Mouse (Mus musculus) heart, embryonic 12.5 days (tissue): ENCODE data around the gene Gm29735. TPM values are rescaled to one million over a fixed set of nuclear protein-coding genes. Genes with fewer than 3 reads are reported as not detected.
"Not testable (repeated sequence)": the region's sequence is repeated elsewhere in the genome, so short reads cannot be mapped to it uniquely, and the experiment has no call there.

ENCODE experiments used
- ATAC-seq: fragments of 200-750 bp; cut with Nextera tagmentation; 2 replicates; pipeline ENCODE4 v1.8.0; 2017; ENCODE audit warnings: moderate TSS enrichment, moderate library complexity; ENCODE audit not compliant: insufficient number of reproducible peaks, low FRiP score
- H3K27ac ChIP-seq: fragments of 300-500 bp; sonication (generic); 2 replicates; pipeline ENCODE4 v1.5.1; 2016; ENCODE audit warnings: mild to moderate bottlenecking, moderate library complexity; ENCODE audit not compliant: poor library complexity, severe bottlenecking
- H3K27me3 ChIP-seq: fragments of 300-500 bp; sonication (generic); replicated peaks from 2 replicates; pipeline ENCODE4 v1.6.1; 2016; ENCODE audit warnings: mild to moderate bottlenecking, moderate library complexity
- H3K36me3 ChIP-seq: fragments of 300-500 bp; sonication (generic); 2 replicates; pipeline ENCODE4 v1.6.1; 2016; ENCODE audit warnings: mild to moderate bottlenecking, moderate library complexity
- H3K4me1 ChIP-seq: fragments of 300-500 bp; sonication (generic); replicated peaks from 2 replicates; pipeline ENCODE4 v1.6.1; 2016; ENCODE audit warnings: mild to moderate bottlenecking
- H3K4me2 ChIP-seq: fragments of 300-500 bp; sonication (generic); 2 replicates; pipeline ENCODE4 v1.6.1; 2016; ENCODE audit warnings: mild to moderate bottlenecking, moderate library complexity
- H3K4me3 ChIP-seq: fragments of 300-500 bp; sonication (generic); 2 replicates; pipeline ENCODE4 v1.5.1; 2016; ENCODE audit warnings: mild to moderate bottlenecking
- H3K9ac ChIP-seq: fragments of 300-500 bp; sonication (generic); 2 replicates; pipeline ENCODE4 v1.6.1; 2016; ENCODE audit warnings: mild to moderate bottlenecking, moderate library complexity
- H3K9me3 ChIP-seq: fragments of 300-500 bp; sonication (generic); replicated peaks from 2 replicates; pipeline ENCODE4 v1.6.1; 2016; ENCODE audit warnings: mild to moderate bottlenecking, moderate library complexity
- WGBS: fragments of 180-500 bp; shearing (Covaris S2); methylation state at CpG from one replicate; pipeline ENCODE4 v1.1.7; 2016; 5-methylcytosine and 5-hydroxymethylcytosine counted together
- polyA plus RNA-seq: library from polyadenylated mRNA; unstranded; fragments of >200 nt; fragmentation: Nextera tagmentation; extraction: Ambion mirVana; gene quantifications from 2 replicates; pipeline ENCODE4 v1.2.1, GENCODE M21; 2016

Gene Gm29735
- polyA plus RNA-seq, 1 experiment from 2014 or later = not detected

DNA sequence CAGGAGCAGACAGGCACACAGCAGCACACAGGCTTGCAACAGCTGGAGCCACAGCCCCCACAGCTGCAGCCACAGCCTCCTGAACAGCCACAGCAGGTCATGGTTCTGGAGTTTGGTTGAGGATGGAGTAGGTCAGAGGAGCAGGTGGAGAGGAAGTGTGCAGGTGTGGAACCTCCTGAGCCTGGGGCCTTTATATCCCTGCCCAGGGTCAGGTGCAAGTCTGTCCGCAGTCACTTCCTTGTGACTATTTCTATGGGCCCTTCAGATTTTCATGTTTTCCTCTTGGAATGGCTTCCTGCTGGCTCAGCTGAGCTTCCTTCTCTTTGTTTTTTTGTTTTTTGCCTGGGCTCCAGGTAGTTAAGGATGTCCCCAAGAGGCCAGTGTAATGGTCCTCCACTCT lies 36.3 kb downstream of the Gm29735 start, which contains the start of gene Gm45618:
Gm45618 (minus strand) TSS at position 101 of the 400 bp plus-strand sequence.
- not testable (repeated sequence) for H3K9ac ChIP-seq, H3K4me1 ChIP-seq, H3K27ac ChIP-seq, H3K9me3 ChIP-seq, ATAC-seq, H3K4me3 ChIP-seq, H3K4me2 ChIP-seq, H3K36me3 ChIP-seq
- WGBS = 88% methylated on average over 1 of the region's 1 CpGs
- H3K27me3 ChIP-seq = peaks cover 13% of the 10 kb centered on the region; the same call in 1 of the 2 replicates

DNA sequence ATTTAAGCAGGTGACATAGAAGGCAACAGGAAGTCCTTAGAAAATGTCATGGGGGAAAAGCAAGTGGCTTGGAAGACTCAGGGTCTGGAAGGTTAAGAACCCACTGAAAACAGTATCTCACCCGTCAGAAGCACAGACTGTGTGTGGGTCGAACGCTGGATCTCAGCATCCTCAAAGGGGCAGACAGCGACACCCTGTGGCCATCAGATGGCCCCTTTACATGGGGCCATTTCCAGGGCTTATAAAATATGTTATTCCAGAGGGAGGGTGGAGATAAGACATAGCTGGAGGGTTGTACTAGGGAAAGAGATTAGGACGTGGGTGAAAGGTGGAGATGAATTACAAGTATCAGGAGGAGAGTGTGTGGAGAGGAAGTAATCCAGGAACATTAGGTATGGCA lies 37.3 kb downstream of the Gm29735 start:
- no peak for ATAC-seq
- H3K4me2 ChIP-seq = no peak overlapping the region
- no peaks in the 10 kb centered on the region for H3K4me1 ChIP-seq
- H3K36me3 ChIP-seq = no peaks in the 10 kb centered on the region
- H3K9me3 ChIP-seq = no peaks in the 10 kb centered on the region
- H3K4me3 ChIP-seq = no peak overlapping the region
- H3K27me3 ChIP-seq = peaks cover 13% of the 10 kb centered on the region; the same call in 1 of the 2 replicates
- no peak overlapping the region for H3K27ac ChIP-seq
- 16% methylated on average over 5 of the region's 5 CpGs for WGBS
- H3K9ac ChIP-seq = no peak overlapping the region

Other genes with a start within 250 kb of the Gm29735 start
- 41.1 and 41.3 TPM in 2 replicates for gene Tollip, start 238.6 kb downstream of the Gm29735 start, polyA plus RNA-seq
- 0.40 TPM in 2 replicates for gene Brsk2, start 207.4 kb downstream of the Gm29735 start, polyA plus RNA-seq
- 42.7 and 43.6 TPM in 2 replicates for gene Mob2, start 96.0 kb downstream of the Gm29735 start, polyA plus RNA-seq
- gene Dusp8, start 61.3 kb downstream of the Gm29735 start, polyA plus RNA-seq = 17.7 and 17.8 TPM in 2 replicates
- not detected in 2 replicates for gene Gm45618, start 36.4 kb downstream of the Gm29735 start, polyA plus RNA-seq
- gene Gm39115, start 21.1 kb downstream of the Gm29735 start, polyA plus RNA-seq = not detected in 2 replicates
- not detected in 2 replicates for gene Gm45337, start 12.5 kb downstream of the Gm29735 start, polyA plus RNA-seq
- gene Gm4553, start 8.6 kb upstream of the Gm29735 start, polyA plus RNA-seq = not detected in 2 replicates
- gene Krtap5-2, start 18.9 kb upstream of the Gm29735 start, polyA plus RNA-seq = not detected in 2 replicates
- gene Gm10153, start 33.3 kb upstream of the Gm29735 start, polyA plus RNA-seq = not detected in 2 replicates
- not detected in 2 replicates for gene Krtap5-3, start 44.3 kb upstream of the Gm29735 start, polyA plus RNA-seq
- gene Gm7579, start 54.7 kb upstream of the Gm29735 start, polyA plus RNA-seq = not detected in 2 replicates
- not detected in 2 replicates for gene Krtap5-5, start 72.9 kb upstream of the Gm29735 start, polyA plus RNA-seq
- not detected in 2 replicates for gene Gm40460, start 84.0 kb upstream of the Gm29735 start, polyA plus RNA-seq
- gene Gm2431, start 101.2 kb upstream of the Gm29735 start, polyA plus RNA-seq = not detected in 2 replicates
- not detected in 2 replicates for gene Gm4559, start 117.2 kb upstream of the Gm29735 start, polyA plus RNA-seq
- not detected in 2 replicates for gene Krtap5-1, start 140.0 kb upstream of the Gm29735 start, polyA plus RNA-seq
- not detected in 2 replicates for gene Krtap5-4, start 146.4 kb upstream of the Gm29735 start, polyA plus RNA-seq
- gene Ifitm10, start 216.6 kb upstream of the Gm29735 start, polyA plus RNA-seq = 5.4 and 7.4 TPM in 2 replicates
- gene Gm49369, start 225.6 kb upstream of the Gm29735 start, polyA plus RNA-seq = 3.0 TPM in 1 of 2 replicates, not detected in the other
- 431 and 436 TPM in 2 replicates for gene Ctsd, start 230.9 kb upstream of the Gm29735 start, polyA plus RNA-seq